Mouse (Mus musculus) spleen, adult 18-20 months (tissue): Measurements from ENCODE around the gene Prom1.

Experiments used
- DNase-seq, 2 experiments: peaks; one replicate each; pipeline ENCODE4 v3.0.0; 2022; ENCODE audit warnings: mixed read lengths in 2 of 2

The Prom1 gene

DNA sequence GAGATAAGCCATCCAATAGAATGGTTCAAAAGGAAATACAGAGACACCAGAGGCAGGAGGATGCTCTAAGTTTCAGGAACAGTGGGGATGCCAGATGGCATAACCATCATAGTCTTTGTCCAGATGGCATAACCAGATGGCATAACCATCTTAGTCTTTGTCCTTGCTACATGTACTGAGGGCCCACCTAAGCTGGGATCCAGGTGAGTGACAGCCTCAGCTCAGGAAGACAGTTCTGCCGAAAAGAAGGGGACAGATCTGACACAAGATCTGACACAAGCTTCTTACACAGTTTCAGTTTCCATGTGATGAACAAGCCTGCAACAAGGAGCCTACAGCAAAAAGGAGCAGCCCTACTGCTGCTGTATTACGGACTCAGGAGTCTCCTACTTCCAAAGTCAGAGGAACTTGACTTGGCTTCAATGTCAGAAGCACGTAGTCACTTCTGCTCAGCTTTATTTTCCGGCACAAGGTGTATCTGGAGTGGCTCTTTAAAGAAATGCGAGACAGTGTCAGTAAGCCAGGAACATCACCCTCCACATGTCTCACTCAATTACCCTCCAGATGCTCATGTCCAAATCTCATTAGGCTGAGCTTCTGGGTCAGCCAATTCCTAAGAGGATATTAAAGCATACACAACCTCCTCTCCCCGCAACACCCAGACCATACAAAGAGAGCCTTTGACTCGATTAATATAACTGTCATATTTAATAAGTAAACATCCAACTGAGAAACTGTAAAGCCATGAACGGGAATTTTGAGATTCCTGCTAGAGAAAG, 21.4 kb downstream of the Prom1 start:
- no peak for DNase-seq

DNA sequence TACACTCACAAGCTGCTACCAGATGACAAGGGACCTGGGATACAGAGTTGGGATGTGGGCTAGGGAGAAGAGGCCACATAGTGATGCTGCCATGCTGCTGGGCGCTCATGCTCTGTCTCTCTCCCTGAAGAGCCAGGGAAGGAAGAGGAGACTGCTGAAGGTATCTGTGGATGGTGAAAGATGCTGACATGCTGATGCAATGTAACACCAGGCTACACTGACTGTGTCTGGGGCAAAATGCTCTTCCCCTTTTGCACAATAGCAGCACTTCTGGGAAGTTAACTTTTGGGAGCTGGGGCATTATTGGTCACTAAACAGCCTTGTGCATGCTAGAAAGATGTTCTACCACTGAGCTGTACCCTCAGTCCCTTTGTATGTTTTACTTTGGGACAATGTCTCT, 26.4 kb downstream of the Prom1 start:
- DNase-seq, result no peak

DNA sequence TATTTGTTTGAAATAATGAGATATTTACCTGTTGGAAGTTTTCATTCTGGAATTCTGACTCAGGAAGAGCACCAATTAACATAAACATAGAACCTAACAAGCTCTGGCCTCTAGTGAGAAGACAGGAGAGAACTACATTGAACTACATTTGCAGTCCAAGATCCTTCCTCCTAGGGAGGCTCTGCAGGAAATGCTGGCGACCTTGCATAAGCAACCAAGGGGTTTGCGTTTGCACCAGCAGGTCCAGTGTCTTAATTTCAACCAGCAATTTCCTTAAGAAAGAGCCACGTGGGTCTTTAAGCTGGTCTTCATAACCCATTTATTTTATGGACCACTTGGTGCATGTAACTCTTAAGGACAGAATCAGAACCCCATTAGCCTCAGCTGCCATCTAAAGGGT, 28.2 kb downstream of the Prom1 start:
- no peak for DNase-seq

DNA sequence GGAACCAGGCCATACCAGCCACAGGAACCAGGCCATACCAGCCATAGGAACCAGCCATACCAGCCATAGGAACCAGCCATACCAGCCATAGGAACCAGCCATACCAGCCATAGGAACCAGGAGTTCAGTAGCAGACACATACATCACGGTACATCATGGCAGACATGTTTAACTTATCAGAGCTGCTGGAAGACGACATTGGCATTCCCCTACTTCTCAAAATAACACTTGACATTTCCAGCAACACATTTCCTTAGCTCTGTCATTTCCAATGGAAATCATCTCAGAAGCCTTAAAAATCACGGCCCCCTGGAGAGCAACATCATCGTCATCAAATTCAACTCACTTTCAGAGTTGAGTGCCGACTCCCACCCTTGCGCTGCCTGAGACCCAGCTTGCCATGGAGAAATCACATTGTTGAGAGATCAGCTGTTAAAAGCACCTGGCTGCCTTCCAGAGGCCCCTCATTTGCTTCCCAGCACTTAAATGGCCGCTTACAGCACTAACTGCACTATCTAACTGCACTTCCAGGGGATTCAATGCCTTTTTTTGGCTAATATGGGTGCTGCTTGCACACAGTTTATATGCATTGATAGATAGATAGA, 31.2 kb downstream of the Prom1 start:
- DNase-seq, result no peak

DNA sequence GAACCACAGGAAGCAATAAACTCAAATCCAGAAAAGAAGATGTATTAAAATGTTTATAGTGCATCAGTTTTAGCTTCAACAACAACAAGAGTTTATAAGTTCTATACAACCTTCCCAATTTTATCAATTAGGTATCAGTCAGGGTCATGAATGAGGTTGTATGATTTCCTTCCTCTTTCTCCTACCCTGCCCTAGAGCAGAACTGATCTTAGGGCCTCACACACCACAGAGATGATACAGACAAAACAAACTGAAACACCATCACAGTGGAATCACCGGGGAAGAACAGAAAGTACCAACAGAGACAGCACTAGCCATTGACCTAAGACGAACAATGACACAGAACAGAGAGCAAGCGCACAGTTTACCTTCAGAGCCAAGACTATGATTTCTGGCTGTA, 43.6 kb downstream of the Prom1 start:
- no peak for DNase-seq

DNA sequence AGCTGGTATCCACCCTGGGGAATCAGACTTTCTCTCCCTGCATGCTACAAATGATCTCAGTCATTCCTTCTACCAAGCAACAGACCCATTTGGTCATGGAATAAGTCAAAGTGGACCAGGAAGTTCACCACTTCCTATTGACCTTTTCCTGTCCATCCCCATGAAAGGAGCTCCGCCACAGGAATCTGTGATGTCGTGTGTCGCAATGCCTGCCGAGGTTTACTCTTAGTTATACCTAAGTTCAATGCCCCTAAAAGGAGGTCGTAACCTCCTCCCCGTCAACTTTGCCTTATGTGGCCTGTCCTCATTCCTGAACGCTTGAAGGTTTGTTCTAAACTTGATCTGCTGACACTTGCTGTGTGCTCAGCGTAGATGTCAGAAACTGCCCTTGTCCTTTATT, 51.6 kb downstream of the Prom1 start:
- no peak for DNase-seq

DNA sequence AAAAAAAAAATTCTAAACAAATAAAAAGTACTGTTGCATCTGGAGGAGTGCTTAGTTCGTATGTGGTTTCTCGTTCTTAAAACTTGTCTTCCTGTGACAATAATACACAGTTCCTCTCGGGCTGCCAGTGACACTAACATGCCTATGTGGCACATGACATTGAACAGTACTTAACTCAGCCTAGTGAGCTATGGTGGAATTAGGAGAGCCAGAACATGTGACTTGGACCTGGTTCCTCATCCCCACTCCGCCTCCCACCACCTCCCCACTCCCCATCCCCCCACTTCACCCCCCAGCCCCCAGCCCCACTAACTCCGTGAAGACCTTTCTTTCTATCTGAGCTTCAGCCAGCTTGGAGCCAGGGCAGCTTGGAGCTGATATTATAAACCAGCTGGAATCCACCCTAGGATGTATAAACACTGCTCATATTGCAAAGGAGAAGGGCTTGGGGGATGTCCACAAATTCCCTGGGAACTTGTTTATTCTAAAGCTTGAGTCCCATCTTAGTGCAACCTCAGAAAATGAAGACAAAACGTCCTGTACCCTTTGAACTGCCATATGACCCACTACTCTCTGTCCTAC, 52.3 kb downstream of the Prom1 start:
- DNase-seq, result no peak

DNA sequence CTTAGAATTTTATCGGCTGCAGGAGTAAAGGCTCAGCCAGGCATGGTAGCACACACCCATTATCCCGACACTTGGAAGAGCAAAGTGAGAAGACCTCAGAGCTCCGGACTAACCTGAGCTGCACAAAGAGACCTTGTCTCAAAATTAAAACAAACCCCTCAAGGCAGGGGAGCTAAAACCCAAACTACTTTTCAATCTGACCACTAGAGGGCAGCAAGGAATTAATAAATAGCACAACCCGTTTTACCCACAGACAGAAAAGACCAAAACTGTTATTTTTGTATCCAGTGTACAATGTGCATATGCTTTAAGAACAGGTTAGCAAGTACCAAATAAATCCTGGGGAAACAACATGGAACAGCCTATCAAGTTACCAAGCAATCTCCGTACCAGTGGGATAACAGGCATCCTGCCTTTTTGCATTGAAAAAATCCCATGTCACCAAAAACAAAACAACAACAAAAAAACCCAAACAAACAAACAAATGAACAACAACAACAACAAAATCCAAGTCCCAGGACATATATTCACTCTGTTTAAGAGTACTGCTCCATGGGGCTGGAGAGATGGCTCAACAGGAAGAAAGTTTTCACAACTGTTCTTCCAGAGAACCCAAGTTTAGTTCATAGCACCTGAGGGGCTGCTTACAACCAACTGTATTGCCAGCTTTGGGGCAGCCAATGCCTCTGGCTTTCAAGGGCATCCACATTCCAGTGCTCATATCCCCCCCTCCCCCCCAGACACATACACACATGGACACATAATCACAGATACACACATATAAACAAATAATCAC, 53.1 kb downstream of the Prom1 start:
- DNase-seq, result no peak

DNA sequence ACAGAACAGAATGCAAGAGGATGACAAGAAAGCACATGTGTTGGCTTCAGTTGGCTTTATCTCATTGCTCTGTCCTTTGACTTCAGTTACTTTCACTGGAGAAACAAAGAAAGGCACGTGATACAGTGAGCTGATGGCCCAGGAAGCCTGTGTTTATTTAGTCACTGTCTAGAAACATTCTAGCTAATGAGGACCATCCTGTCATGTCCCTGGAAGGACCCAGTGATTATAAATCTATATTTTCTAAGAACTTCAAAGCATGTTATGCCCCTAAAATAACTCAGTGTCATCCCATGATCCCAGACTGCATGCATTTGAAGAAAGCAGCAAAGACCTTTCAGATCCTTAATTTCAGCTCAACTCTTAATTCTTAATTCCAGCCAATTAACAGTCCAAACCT, 60.1 kb downstream of the Prom1 start:
- DNase-seq, result no peak

DNA sequence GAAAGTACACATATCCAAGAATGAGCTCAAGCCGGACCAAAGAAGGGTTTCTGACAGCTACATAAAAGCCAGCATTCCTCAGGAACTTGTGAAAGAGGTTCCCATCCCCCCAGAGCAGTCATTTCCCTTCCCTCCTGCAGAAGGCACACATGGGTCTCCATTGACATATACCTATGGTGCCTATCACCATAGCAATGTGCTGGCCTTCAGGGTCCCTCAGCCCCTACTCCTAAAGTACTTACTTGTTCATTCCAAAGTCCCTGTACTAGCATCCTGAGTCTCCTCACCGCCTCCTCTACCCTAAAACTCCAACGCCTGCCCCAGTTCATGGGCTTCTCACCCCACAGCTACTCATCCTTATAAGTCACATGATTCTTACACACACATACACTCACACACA, 60.8 kb downstream of the Prom1 start:
- no peak for DNase-seq

DNA sequence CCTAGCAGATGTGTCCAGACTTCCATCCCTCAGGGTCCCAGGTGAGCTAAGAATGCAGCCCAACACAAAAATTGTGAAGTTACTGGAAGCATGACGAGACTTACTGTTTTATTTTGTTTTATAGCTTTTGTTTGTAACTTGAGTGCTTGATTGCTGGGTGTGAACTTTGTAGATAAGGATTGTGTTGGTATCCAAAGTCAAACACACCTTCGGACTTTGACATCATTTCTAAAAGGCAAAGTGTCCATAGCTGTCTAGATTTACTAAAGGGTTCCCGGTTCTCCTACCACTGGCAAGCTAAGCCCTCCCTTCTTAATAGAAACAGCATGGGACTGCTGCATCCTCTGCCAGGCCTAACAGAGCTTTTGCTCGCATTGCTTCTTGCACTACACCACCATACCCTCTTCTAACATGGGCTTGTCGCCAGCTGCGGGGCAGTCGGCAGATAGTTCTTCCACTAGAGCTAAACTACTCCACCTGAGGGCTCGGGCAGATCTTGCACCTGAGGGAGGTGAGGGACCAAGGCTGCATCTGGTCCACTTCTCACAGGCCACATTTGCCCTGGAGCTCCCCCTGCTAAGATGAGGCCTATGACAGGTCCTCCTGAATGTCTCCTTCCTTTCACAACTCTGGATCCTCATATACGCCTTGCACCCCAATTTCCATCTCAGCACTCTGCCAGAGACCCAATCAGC, 103.4 kb downstream of the Prom1 start:
- no peak for DNase-seq

DNA sequence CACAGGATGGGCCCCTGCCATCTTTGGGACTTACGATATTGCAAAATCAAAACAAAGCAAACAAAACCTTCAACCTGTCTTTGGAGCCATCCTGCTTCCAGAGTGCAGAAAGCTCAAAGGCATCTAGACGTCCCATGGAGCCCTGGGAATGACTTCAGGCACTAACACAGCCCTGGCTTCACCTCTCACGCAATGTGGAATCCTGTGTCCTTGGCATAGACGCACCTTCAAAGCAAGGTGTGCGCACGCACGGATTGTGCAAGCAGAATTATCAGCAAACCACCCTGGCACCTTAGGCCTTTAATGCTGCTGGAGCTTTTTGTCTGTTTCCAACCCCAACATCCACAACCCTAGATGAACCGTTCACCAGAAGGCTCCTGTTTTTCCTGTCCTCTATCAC, 104.2 kb downstream of the Prom1 start:
- no peak for DNase-seq

DNA sequence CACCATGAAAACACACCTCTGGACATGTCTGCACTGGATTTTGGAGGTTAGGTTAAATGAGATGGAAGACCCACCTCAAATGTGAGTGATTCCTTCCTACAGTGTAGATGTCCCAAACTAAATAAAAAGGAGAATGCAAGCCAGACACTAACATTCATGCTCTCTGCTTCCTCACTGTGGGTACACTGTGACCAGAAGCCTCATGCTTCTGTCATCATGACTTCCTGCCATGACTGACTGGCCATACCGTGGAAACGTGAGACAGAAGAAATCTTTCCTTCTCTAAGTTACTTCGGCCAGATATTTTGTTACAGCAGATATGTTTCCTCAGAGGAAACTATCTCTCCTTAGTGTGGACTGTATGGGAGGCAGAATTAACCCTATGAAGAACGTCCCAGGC, 105.7 kb downstream of the Prom1 start:
- DNase-seq, result no peak

DNA sequence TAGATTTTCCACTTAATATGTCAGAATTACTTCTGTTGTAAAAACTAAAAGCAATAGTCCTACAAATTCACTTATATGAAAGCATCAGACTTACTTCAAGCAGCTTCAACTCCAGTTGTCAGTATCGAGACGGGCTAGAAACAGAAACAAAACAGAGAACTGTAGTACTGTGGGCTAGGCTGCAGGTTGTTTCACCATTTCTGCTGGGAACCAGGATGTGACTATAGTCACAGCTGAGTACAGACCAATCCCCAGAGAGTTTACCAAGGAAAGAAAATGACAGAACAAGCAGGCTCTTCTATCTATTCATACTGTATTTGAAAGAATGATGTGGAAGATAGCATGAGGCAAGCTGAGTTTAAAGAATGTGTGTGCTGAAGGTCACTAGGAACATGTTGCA, 106.9 kb downstream of the Prom1 start:
- DNase-seq, result no peak

DNA sequence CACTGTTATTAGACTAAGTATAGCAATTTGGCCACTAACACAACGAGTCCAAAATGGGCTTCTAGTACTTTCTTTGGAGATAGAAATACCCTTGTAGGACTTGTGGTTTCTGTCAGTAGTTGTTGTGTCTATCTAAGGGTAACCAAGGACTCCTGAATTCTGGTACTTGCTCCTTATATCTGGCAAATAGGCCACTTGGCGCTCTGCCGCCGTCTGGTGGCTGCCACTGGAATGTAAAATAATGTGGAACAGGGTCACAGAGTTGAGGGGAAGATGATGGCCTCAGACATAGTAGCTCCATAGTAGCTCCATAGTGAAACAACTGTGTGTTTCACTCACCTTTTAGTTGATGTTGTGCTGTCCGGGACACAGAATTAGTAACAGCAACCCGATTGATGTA, 111.5 kb downstream of the Prom1 start:
- DNase-seq, result peak; percentile 59 to 79

DNA sequence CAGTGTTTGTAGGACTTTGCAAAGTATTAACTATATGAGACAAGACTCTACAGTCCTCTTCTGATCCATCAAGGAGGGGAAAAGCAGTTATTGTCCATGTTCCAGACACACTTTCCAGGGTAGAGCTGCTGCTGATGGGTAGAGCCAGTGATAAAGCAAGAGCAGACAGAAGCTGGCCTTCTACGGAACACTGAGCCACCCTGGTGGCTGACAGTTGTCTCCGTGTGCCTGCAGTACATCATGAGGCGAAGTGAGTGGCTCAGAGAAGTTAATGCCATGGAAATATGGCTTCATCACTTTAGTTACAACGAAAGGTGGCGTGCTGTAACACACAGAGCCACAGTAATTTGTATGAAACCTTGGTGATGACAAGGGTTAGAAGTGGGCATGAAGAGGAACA, 112.8 kb downstream of the Prom1 start:
- DNase-seq, result no peak

DNA sequence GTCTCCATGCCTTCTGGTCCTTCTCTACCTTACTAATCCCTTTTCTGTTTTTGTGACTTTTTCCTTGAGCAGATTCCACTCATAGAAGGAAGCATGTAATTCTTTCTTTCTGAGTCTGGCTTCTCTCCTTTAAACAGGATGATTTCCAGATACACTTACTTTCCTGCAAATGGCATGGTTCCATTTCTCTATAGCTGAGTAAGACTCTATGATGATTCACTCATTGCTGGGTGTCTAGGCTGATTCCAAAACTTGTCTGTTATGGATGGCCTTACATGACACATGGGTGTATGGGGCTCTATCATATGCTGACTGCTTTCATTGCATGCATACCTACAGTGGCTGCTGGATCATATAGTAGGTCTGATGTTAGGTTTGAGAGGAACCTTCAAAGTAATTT, 115.6 kb downstream of the Prom1 start:
- no peak for DNase-seq

DNA sequence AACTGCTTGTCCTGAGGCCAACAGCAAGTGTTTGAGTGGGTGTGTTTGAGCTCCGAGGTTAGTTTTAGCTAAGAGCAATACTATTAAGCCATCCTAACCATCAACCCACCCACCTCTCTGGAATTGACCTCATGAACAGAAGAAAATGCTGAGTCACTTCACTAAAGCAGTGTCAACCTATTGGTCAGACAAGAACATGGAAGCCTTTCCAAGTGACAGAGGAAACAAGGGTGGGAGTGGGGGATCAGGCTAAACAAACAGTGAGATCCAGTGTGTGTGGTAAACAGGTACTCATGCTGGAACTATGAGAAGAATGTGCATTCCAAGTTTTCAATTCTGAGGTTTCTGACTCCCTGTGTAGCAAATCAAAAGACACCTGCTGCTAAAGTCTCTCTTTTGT, 118.9 kb downstream of the Prom1 start:
- DNase-seq, result no peak

DNA sequence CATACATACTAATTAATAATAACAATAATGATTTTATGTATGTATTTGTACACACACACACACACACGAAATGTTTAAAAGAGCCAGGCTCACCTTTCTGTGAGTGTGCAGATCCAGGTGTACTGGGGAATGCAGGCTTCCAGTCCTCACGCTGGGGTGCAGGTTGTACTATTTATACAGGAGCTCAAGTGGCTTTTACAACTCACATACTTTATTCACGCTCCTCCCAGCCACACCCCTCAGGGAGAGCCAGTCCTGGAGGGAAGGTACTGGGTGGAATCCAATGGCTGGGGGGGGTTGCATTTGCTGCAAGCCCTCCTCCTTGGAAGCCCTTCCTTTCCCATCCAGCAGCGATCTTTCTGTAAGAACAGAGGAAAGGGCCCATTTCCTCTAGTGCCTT, 120.2 kb downstream of the Prom1 start, which contains the start of gene Fgfbp1:
Gene Fgfbp1 (minus strand): TSS at position 160 of the 400 bp plus-strand sequence.
- DNase-seq, result no peak

DNA sequence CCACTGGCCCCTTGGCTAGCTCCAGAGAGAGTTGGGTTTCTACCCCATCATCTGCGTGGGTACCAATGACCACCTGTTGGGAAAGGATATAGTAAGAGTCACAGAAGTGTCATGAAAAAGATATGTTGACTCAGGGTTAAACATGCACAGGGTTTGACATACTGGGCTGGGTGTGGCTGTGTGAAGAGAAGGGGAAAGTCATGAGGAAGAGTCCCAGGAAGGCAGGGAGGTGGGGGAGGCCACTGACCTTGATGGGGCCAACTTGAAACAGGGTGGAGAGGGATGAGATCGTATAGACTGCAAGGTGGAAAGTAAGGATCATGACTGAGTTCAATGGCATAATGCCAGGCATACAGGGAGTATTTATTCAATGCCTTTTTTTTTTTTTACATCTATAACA, 121.4 kb downstream of the Prom1 start:
- DNase-seq, result no peak

DNA sequence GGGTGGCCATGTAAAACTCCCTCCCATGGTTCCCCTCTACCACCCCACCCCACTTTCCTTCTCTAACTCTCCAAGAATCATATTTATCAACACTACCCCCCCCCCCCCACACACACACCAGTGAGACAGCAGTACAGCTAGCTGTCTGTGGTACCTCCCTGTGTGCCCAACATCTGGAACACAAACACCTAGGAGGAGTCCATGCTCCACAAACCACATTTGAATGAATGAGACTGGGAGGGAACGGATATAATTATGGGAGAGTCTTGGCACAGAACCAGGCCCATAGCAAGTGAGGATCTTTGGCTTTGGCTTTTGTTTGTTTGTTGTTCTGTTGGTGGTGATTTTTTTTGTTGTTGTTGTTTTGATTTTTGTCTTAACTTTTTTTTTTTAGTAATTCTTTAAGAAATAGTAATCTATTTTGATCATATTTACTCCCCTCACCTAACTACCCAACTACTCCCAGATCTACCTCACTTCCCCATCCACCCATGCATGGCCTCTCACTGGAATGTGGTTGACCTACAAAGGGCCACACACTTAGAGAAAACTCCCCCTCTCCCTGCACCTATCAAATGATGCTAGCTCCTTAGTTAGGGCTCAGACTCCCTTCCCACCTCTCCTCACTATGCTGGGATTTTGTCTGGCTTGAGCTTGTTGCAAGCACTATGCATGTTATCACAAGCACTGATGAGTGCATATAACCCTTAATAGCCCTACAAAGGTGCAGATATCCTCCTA, 124.8 kb downstream of the Prom1 start:
- no peak for DNase-seq

DNA sequence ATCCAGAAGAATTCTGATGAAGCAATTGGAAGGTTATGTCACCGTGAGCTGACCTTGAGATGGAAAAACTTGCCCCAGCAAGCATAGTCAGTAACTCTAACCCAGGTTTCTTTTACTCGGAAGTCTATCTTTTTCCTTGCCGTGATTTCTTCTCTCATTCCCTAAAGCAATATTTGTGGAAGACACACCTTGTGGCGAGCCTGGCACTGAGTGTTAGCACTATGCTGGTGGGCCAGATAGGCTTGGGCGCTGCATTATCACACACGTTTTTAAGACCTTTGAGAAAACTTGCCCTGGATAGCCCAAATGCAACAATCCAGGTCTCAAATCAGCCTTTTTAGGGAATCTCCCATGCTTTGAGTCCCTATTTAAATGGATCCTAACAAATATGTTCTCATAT, 127.7 kb downstream of the Prom1 start:
- DNase-seq, result no peak
